Mouse (Mus musculus) kidney, adult 2 months (tissue): ENCODE data around the gene Grn.

Experiments
- CTCF ChIP-seq: fragments of 200-500 bp; conservative IDR thresholded peaks from 2 replicates; pipeline ENCODE4 v1.5.1; 2011; ENCODE audit warnings: low read depth, mild to moderate bottlenecking, control low read depth, low read length, moderate library complexity, mixed read lengths; ENCODE audit not compliant: insufficient read depth, insufficient read length
- POLR2A ChIP-seq: fragments of 200-500 bp; IDR thresholded peaks from one replicate; pipeline ENCODE4 v1.6.1; 2011; ENCODE audit warnings: low read depth, low read length, control low read depth

- no peak for TF ChIP-seq CTCF
- no peak for TF ChIP-seq POLR2A
These were observed 29.5 kb upstream of the Grn start for GRCm38 (mm10) chr11:102400513-102401084.
